Mouse (Mus musculus) activated CD4-positive, CD25-positive, alpha-beta regulatory T cell (primary cell): ENCODE measurements around the gene Cfap20. TPM values are rescaled to one million over a fixed set of nuclear protein-coding genes. Genes with fewer than 3 reads are reported as not detected.

Experiments
- polyA plus RNA-seq, 2 experiments: library from polyadenylated mRNA; unstranded; fragments of 100-300 nt; shearing (Covaris generic); gene quantifications; one replicate each; pipeline ENCODE4 v1.2.1; 2017

The Cfap20 gene
- polyA plus RNA-seq: 10 to 100 TPM; 42.5 to 52.7 TPM

GRCm38 (mm10) chr8:95434686-95435439 is at the start of gene Cfap20:
Gene Cfap20 (minus strand): TSS chr8:95434869.

Other genes with a start within 250 kb of the Cfap20 start
- 1 to 10 TPM in 1 of 2 experiments, under 1 TPM in 1; 0.51 to 3.5 TPM for gene Kifc3, start 232.1 kb downstream of the Cfap20 start, polyA plus RNA-seq
- gene Cngb1, start 128.3 kb downstream of the Cfap20 start, polyA plus RNA-seq: under 1 TPM in 1 of 2 experiments, not detected in 1; 0.17 TPM
- not detected for gene Tepp, start 124.3 kb downstream of the Cfap20 start, polyA plus RNA-seq
- gene Zfp319, start 102.9 kb downstream of the Cfap20 start, polyA plus RNA-seq: 1 to 10 TPM; 6.3 to 8.4 TPM
- gene Usb1, start 102.6 kb downstream of the Cfap20 start, polyA plus RNA-seq: 10 to 100 TPM; 57.8 to 63.3 TPM
- gene Mmp15, start 82.6 kb downstream of the Cfap20 start, polyA plus RNA-seq: under 1 TPM; 0.52 to 0.61 TPM
- gene Csnk2a2, start 55.2 kb upstream of the Cfap20 start, polyA plus RNA-seq: 10 to 100 TPM; 30.7 to 46.6 TPM
- gene Ccdc113, start 99.2 kb upstream of the Cfap20 start, polyA plus RNA-seq: not detected
- not detected for gene Prss54, start 141.5 kb upstream of the Cfap20 start, polyA plus RNA-seq
- 1 to 10 TPM; 8.2 to 8.4 TPM for gene Gins3, start 198.6 kb upstream of the Cfap20 start, polyA plus RNA-seq
- 1 to 10 TPM in 1 of 2 experiments, under 1 TPM in 1; 0.90 to 1.4 TPM for gene Ndrg4, start 242.1 kb upstream of the Cfap20 start, polyA plus RNA-seq